Mouse (Mus musculus) kidney, adult 2 months (tissue): ENCODE measurements around the gene Akap12.

Experiments used
- CTCF ChIP-seq: fragments of 200-500 bp; conservative IDR thresholded peaks from 2 replicates; pipeline ENCODE4 v1.5.1; 2011; ENCODE audit warnings: low read depth, mild to moderate bottlenecking, control low read depth, low read length, moderate library complexity, mixed read lengths; ENCODE audit not compliant: insufficient read depth, insufficient read length
- POLR2A ChIP-seq: fragments of 200-500 bp; IDR thresholded peaks from one replicate; pipeline ENCODE4 v1.6.1; 2011; ENCODE audit warnings: low read depth, low read length, control low read depth

DNA sequence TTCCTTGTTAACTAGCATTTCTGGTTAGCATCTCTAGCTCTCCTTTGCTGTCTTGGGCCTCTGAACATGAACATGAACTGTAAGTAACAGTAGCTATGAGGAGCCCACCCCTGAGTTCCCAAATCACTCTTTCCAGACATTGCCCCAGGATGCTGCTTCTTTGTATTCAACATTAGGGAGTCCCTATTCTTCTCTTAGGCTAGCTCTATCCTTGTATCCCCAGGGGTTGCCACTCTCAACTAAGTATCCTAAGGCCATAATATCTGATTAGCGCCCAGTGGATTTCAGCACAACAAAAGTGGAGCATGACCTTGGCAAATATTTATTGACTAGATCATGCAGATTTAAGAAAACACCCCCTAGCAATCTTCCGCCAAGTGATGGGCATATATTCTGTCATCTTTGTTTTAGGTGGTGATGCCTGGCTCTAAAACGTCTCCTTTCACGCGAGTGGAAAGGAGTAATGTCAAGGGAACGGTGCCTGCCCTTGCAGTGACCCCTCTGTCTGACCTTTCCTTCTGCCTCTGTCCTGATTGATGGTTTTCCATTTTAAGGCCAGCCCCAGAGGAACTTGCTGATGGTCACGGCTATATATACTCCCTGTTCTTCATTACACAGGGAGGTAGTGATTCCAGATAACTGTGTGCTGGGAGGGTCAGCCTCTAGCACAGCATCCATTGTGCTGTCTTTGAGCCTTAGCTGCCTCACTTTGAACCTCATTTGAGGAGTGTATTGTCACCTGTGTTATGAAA lies 66.2 kb downstream of the Akap12 start:
- no peak for TF ChIP-seq CTCF
- TF ChIP-seq POLR2A, result no peak
